Mouse (Mus musculus) C2C12 (cell line): ENCODE results near the gene Med13l.

Source experiments
- CTCF ChIP-seq: IDR thresholded peaks from one replicate; pipeline ENCODE4 v1.5.1; 2011; ENCODE audit not compliant: control insufficient read depth, insufficient read depth, insufficient read length
- FOSL1 ChIP-seq: IDR thresholded peaks from one replicate; pipeline ENCODE4 v1.8.0; 2011; ENCODE audit warnings: mild to moderate bottlenecking, low read length; ENCODE audit not compliant: poor library complexity, insufficient read depth, severe bottlenecking
- MAX ChIP-seq: IDR thresholded peaks from one replicate; pipeline ENCODE4 v1.6.1; 2011; ENCODE audit warnings: mild to moderate bottlenecking, control low read depth
- USF1 ChIP-seq: IDR thresholded peaks from one replicate; pipeline ENCODE4 v1.6.1; 2011; ENCODE audit warnings: low read depth, mild to moderate bottlenecking, control low read depth, moderate library complexity

DNA sequence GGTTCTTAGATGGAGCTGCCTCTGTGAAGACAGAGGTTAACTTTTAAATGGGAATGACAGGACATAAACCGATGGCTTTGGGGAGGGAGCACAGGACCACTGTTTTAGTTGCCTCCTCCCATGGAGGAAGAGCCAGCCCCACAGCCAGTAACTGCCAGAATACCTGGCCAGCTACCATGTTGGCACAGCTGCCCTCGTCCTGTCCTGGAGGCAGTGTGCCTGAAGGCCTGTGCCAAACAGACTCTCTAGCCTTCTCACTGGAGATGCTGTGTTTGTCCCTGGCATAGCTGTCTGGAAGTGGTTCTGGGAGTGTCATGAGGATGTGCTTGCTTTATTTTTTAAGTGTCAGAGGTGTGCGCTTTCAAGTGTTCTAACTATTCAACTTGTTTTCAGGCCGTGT lies 173.1 kb downstream of the Med13l start:
- TF ChIP-seq CTCF (no peak), FOSL1 (no peak), MAX (no peak), USF1 (no peak)
